Mouse (Mus musculus) myocyte (in vitro differentiated cells): ENCODE measurements around the gene Nktr. TPM values are rescaled to one million over a fixed set of nuclear protein-coding genes. Genes with fewer than 3 reads are reported as not detected.

Experiments used
- H3K27me3 ChIP-seq: one replicate; pipeline ENCODE4 v1.6.1; 2011; ENCODE audit not compliant: control insufficient read depth, insufficient read depth, insufficient read length
- H3K36me3 ChIP-seq: one replicate; pipeline ENCODE4 v1.6.1; 2011; ENCODE audit not compliant: control insufficient read depth, insufficient read depth
- H3K4me2 ChIP-seq: one replicate; pipeline ENCODE4 v1.6.1; 2011; ENCODE audit warnings: low read depth, control low read depth
- H3K4me3 ChIP-seq: one replicate; pipeline ENCODE4 v1.5.1; 2011; ENCODE audit warnings: mild to moderate bottlenecking, control low read depth, moderate library complexity
- H3K79me2 ChIP-seq: one replicate; pipeline ENCODE4 v1.6.1; 2011; ENCODE audit not compliant: control insufficient read depth, insufficient read depth
- H3ac ChIP-seq: one replicate; pipeline ENCODE4 v1.6.1; 2011; ENCODE audit not compliant: control insufficient read depth, insufficient read length
- CEBPB ChIP-seq: IDR thresholded peaks from 2 replicates; pipeline ENCODE4 v1.6.1; 2011; ENCODE audit warnings: mild to moderate bottlenecking, moderate library complexity; ENCODE audit not compliant: poor library complexity, insufficient read depth, severe bottlenecking
- E2F4 ChIP-seq: IDR thresholded peaks from one replicate; pipeline ENCODE4 v1.6.1; 2011; ENCODE audit warnings: mild to moderate bottlenecking, control low read depth, moderate library complexity; ENCODE audit not compliant: insufficient read depth
- MAX ChIP-seq: IDR thresholded peaks from one replicate; pipeline ENCODE4 v1.6.1; 2011; ENCODE audit warnings: low read depth, mild to moderate bottlenecking, control low read depth
- MYOD1 ChIP-seq, 3 experiments: IDR thresholded peaks; one replicate each; pipeline ENCODE4 v1.6.1; 2011; ENCODE audit warnings: control low read depth in 2 of 3, low read depth in 2 of 3, mild to moderate bottlenecking in 2 of 3, moderate library complexity in 1 of 3; ENCODE audit not compliant: insufficient read length in 2 of 3, control insufficient read depth in 1 of 3
- MYOG ChIP-seq, 3 experiments: IDR thresholded peaks; one replicate each; pipeline ENCODE4 v1.6.1; 2011; ENCODE audit warnings: control low read depth in 2 of 3, low read depth in 2 of 3, mild to moderate bottlenecking in 2 of 3; ENCODE audit not compliant: insufficient read length in 2 of 3, control insufficient read depth in 1 of 3, insufficient read depth in 1 of 3
- POLR2A ChIP-seq: IDR thresholded peaks from one replicate; pipeline ENCODE4 v1.6.1; 2011; ENCODE audit warnings: low read depth, mild to moderate bottlenecking, control low read depth, moderate library complexity; ENCODE audit not compliant: insufficient read length
- POLR2AphosphoS2 ChIP-seq: IDR thresholded peaks from one replicate; pipeline ENCODE4 v1.6.1; 2011; ENCODE audit warnings: low read depth, control low read depth; ENCODE audit not compliant: insufficient read length
- REST ChIP-seq: IDR thresholded peaks from one replicate; pipeline ENCODE4 v1.6.1; 2011; ENCODE audit warnings: mild to moderate bottlenecking, control low read depth, moderate library complexity; ENCODE audit not compliant: insufficient read depth, insufficient read length
- SRF ChIP-seq: IDR thresholded peaks from one replicate; pipeline ENCODE4 v1.6.1; 2011; ENCODE audit warnings: low read depth; ENCODE audit not compliant: control insufficient read depth, insufficient read length
- TCF12 ChIP-seq: IDR thresholded peaks from one replicate; pipeline ENCODE4 v1.6.1; 2011; ENCODE audit warnings: mild to moderate bottlenecking, control low read depth; ENCODE audit not compliant: poor library complexity, insufficient read depth, severe bottlenecking
- TCF3 ChIP-seq: IDR thresholded peaks from one replicate; pipeline ENCODE4 v1.6.1; 2011; ENCODE audit warnings: low read depth, control low read depth; ENCODE audit not compliant: insufficient read length
- USF1 ChIP-seq: IDR thresholded peaks from one replicate; pipeline ENCODE4 v1.6.1; 2011; ENCODE audit warnings: low read depth, mild to moderate bottlenecking, control low read depth, moderate library complexity
- polyA plus RNA-seq: library from polyadenylated mRNA; unstranded; fragments of >200 nt; fragmentation: generic; extraction: Trizol; gene quantifications from one replicate; pipeline ENCODE4 v1.2.1, GENCODE M21; 2012; ENCODE audit warnings: missing spikeins

Nktr gene
- polyA plus RNA-seq, 1 experiment = 9.0 TPM

DNA sequence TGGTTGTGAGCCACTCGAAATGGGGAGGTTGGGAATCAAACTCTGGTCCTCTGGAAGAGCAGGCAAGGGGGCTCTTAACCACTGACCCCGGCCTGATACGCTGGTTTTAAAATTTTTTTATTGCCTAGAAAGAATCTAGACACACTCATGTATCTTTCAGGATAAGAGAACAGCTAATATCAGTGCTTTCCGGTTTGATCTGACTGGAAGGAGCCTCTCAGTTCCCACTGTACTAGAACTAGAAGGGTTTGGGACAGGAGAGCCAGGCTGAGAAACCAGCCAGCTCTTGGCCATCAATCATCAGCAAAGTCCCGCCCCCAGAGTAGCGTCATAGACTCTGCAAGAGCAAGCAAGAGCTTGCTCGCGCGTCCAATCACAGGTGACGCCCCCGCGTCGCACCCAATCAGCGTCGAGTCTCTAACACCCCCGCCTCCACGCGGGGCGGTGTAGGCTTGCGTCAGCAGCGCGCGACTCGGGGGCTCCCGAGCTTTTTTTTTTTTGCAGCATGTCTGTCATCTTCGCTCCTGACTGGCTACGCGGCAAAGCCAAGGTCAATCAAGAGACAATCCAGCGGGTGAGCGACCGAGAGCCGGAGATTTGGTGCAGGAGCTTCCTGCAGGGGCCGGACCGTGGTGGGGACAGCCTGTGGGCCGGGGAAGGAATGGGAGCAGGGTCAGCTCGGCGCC is 8.9 kb upstream of the Nktr start, which contains the start of gene Ss18l2:
TSS of gene Ss18l2 (plus strand) at position 432 of the 686 bp plus-strand sequence.
- H3K36me3 ChIP-seq = peaks cover 16% of the 10 kb centered on the region
- peak within 1 kb of the TSS; percentile 89 for H3K4me3 ChIP-seq
- peak within 1 kb of the TSS; percentile 74 for H3K4me2 ChIP-seq
- no peak for TF ChIP-seq USF1
- TF ChIP-seq POLR2AphosphoS2 = no peak
- no peak for TF ChIP-seq E2F4
- TF ChIP-seq MAX = no peak
- peak; percentile 89 for TF ChIP-seq CEBPB
- TF ChIP-seq REST = no peak
- no peak for TF ChIP-seq TCF3
- no peak for TF ChIP-seq TCF12
- no peak for TF ChIP-seq MYOD1 (IDR thresholded peaks at IDR 0.05; ENCODE audit: control insufficient read depth in 1 of 3, insufficient read length in 2 of 3, low read depth in 2 of 3)
- TF ChIP-seq SRF = peak; percentile 70
- TF ChIP-seq MYOG (IDR thresholded peaks at IDR 0.05; ENCODE audit: control insufficient read depth in 1 of 3, insufficient read depth in 1 of 3, insufficient read length in 2 of 3, low read depth in 2 of 3) = peak in 1 of 3 experiments; percentile 10
- no peak for TF ChIP-seq POLR2A
- H3ac ChIP-seq = peak within 1 kb of the TSS; percentile 90
- no peaks in the 10 kb centered on the region for H3K27me3 ChIP-seq
- peaks cover 21% of the 10 kb centered on the region for H3K79me2 ChIP-seq

- Histone ChIP-seq H3K4me2 (peak overlapping the region; percentile 74), H3K79me2 (peaks cover 21% of the 10 kb centered on the region), H3K4me3 (peak overlapping the region; percentile 89), H3ac (peak overlapping the region; percentile 90), H3K27me3 (no peaks in the 10 kb centered on the region), H3K36me3 (peaks cover 16% of the 10 kb centered on the region)
- TF ChIP-seq USF1 (no peak), TCF12 (no peak), E2F4 (no peak), SRF (no peak), POLR2AphosphoS2 (no peak), REST (no peak), CEBPB (no peak), MYOG (IDR thresholded peaks at IDR 0.05; ENCODE audit: control insufficient read depth in 1 of 3, insufficient read depth in 1 of 3, insufficient read length in 2 of 3, low read depth in 2 of 3) (no peak), MAX (no peak), TCF3 (no peak), POLR2A (no peak), MYOD1 (IDR thresholded peaks at IDR 0.05; ENCODE audit: control insufficient read depth in 1 of 3, insufficient read length in 2 of 3, low read depth in 2 of 3) (no peak)
Measured at GRCm38 (mm10) chr9:121710584-121710975, 8.4 kb upstream of the Nktr start.

DNA sequence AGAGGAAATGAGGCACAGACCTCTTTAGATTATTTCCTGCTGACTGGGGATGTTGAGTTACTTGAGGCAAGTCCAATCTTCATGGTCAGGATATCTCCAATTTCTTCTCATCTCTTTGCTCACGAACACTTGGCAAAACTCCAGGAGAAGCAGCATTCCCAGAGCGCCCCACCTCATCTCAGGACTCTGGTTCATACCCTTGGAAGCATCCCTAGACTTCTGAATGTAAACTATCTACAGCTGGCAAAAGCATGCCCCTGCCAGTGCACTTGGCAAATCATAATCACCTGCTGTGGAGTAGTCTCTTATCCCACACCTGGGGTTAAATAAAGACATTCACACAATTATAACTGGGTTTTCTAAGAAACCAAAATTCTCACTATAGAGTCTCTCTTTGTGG is 1.9 kb upstream of the Nktr start:
- no peak for TF ChIP-seq POLR2A
- TF ChIP-seq MAX = no peak
- no peak for TF ChIP-seq E2F4
- no peak for TF ChIP-seq USF1
- no peak for TF ChIP-seq MYOG (IDR thresholded peaks at IDR 0.05; ENCODE audit: control insufficient read depth in 1 of 3, insufficient read depth in 1 of 3, insufficient read length in 2 of 3, low read depth in 2 of 3)
- no peak overlapping the region for H3ac ChIP-seq
- H3K79me2 ChIP-seq = peaks cover 30% of the 10 kb centered on the region
- H3K4me2 ChIP-seq = no peak overlapping the region
- H3K36me3 ChIP-seq = peaks cover 16% of the 10 kb centered on the region
- no peaks in the 10 kb centered on the region for H3K27me3 ChIP-seq
- H3K4me3 ChIP-seq = no peak overlapping the region

DNA sequence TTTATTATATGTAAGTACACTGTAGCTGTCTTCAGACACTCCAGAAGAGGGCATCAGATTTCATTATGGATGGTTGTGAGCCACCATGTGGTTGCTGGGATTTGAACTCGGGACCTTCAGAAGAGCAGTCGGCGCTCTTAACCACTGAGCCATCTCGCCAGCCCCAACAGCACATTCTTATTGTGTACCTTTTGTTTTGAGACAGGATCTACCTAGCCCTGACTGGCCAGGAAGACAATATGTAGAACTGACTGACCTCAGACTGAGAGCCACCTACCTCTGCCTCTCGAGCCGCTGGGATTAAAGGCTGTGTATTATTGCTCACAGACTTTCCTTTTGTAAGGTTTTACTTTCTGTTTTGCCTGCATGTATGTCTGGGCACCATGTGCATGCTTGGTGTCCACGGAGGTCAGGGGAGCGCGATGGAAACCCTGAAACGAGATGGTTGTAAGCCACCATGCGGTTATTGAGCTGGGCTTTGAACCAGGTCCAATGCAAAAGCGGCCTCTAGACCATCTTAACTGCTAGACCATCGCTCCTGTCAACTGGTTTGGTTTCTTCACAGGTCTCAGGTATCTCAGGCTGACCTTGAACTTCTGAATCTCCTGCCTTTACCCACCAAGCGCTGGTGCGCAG is 781 bp upstream of the Nktr start:
- H3K27me3 ChIP-seq = no peaks in the 10 kb centered on the region

More for the DNA sequence above, 781 bp upstream of the Nktr start:
- TF ChIP-seq TCF12 (no peak), MYOD1 (IDR thresholded peaks at IDR 0.05; ENCODE audit: control insufficient read depth in 1 of 3, insufficient read length in 2 of 3, low read depth in 2 of 3) (no peak), POLR2A (no peak), REST (no peak), TCF3 (no peak), E2F4 (no peak)
- Histone ChIP-seq H3K36me3 (peaks cover 6% of the 10 kb centered on the region), H3K4me2 (peak overlapping the region; percentile 86), H3ac (peak overlapping the region; percentile 68), H3K79me2 (peaks cover 37% of the 10 kb centered on the region), H3K4me3 (peak overlapping the region; percentile 80)
